Mouse (Mus musculus): ENCODE measurements around the gene H3f3a.
A peak's percentile ranks its signal among the peaks of the same experiment; 100 is the strongest.

DNA sequence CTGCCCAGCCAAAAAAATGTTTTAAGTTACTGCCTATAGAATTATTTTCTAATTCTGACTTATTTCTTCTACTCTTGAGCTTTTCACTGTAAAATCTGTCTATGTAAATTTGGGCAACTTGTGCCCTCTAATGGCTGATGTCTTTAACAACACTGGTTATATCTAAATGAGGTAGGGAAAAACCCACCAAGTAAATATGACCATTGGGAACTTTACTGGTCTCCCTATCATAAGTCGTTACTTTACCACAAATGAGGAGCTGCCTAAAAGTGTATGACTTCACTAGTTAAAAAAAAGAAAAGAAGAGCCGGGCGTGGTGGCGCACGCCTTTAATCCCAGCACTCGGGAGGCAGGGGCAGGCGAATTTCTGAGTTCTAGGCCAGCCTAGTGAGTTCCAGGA is 2.8 kb downstream of the H3f3a start:
- TF ChIP-seq CTCF (IDR thresholded peaks at IDR 0.05; ENCODE audit: low read depth) (peak; percentile 32; the same call in 1 of the 2 replicates), EP300 (IDR thresholded peaks at IDR 0.05; ENCODE audit: low read depth) (no peak)

Measured in liver, embryonic 14.5 days (tissue).